Mouse (Mus musculus): ENCODE measurements around the gene Rsu1.

DNA sequence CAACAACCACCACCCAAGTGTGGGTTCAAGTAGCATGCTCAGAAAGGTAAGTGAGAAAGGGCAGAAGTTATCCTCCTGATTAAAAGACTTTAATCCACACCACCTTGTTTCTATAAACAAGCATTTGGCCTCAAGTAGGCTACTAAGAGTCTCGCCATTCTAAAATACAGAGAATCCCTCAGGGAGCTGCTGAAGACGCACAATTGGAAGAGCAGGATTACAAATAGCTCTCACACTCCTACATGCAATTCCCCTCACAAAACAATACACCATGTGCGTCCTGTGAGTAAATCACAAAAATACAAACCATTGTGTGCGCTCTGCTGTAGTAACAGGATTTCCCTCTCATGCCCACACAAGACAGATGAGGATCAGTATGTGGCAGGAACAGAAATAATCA, 153.3 kb downstream of the Rsu1 start:
- no peak for TF ChIP-seq CTCF (IDR thresholded peaks at IDR 0.05; ENCODE audit: borderline replicate concordance, extremely low read depth, insufficient read depth, insufficient read length)
- TF ChIP-seq POLR2A (IDR thresholded peaks at IDR 0.05; ENCODE audit: borderline replicate concordance, extremely low read depth, insufficient read depth, insufficient read length, poor library complexity, severe bottlenecking) = no peak
